Mouse (Mus musculus) cerebellum, adult 2 months (tissue): ENCODE measurements around the gene Atg7.

ENCODE experiments used
- CTCF ChIP-seq: fragments of 200-500 bp; IDR thresholded peaks from 2 replicates; pipeline ENCODE4 v1.5.1; 2011; ENCODE audit warnings: low read depth, mild to moderate bottlenecking, control low read depth, low read length, moderate library complexity, borderline replicate concordance; ENCODE audit not compliant: insufficient read depth
- POLR2A ChIP-seq: fragments of 200-500 bp; IDR thresholded peaks from 2 replicates; pipeline ENCODE4 v1.6.1; 2011; ENCODE audit warnings: low read length, control low read depth, borderline replicate concordance; ENCODE audit not compliant: insufficient read depth

DNA sequence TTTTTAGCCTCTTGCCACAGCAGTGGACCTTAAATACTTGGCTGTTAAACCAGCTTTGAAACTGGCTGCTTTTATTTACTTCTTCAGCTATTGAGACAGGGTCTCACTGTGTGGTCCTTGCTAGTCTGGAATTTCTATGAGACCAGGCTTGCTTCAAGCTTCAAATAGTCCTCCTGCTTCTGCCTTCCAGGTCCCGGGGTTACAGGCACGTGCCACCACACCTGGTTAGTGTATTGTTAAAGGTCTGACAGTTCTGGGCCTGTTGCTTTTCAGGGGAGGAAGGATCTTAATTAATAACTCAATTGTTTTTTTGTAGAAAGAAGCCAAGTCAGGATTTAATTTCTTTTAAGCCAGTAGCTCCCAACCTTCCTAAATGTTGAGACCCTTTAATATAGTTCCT lies 124.8 kb downstream of the Atg7 start:
- TF ChIP-seq CTCF (no peak), POLR2A (no peak)
